Mouse (Mus musculus): ENCODE results near the gene Mrs2.

Mrs2 gene

GRCm38 (mm10) chr13:25019793-25020539 is at the start of gene Mrs2:
TSS of gene Mrs2 (minus strand) at chr13:25020379.
- peak; percentile 49 to 85 for DNase-seq (ENCODE audit: low spot score in 2 of 2)

GRCm38 (mm10) chr13:25069765-25070164 is 49.6 kb upstream of the Mrs2 start:
- DNase-seq (ENCODE audit: low spot score in 2 of 2), result no peak

- DNase-seq (ENCODE audit: low spot score in 2 of 2), result no peak
Observed at GRCm38 (mm10) chr13:25067183-25067582, 47.0 kb upstream of the Mrs2 start.

GRCm38 (mm10) chr13:25066659-25067058 is 46.5 kb upstream of the Mrs2 start:
- DNase-seq (ENCODE audit: low spot score in 2 of 2), result no peak

- peak in 1 of 2 experiments; percentile 4 for DNase-seq (ENCODE audit: low spot score in 2 of 2)
Observed at GRCm38 (mm10) chr13:25055873-25056667, 35.9 kb upstream of the Mrs2 start, which contains the start of gene Dcdc2a. TSS of gene Dcdc2a (plus strand) at chr13:25056004.

GRCm38 (mm10) chr13:25055111-25055554 is 35.0 kb upstream of the Mrs2 start:
- DNase-seq (ENCODE audit: low spot score in 2 of 2), result peak; percentile 38 to 79

GRCm38 (mm10) chr13:25052671-25053070 is 32.5 kb upstream of the Mrs2 start:
- no peak for DNase-seq (ENCODE audit: low spot score in 2 of 2)

- DNase-seq (ENCODE audit: low spot score in 2 of 2), result no peak
Observed at GRCm38 (mm10) chr13:25039488-25039887, 19.3 kb upstream of the Mrs2 start.

GRCm38 (mm10) chr13:25027114-25027425 is 6.9 kb upstream of the Mrs2 start:
- DNase-seq (ENCODE audit: low spot score in 2 of 2), result no peak

- DNase-seq (ENCODE audit: low spot score in 2 of 2), result no peak
Observed at GRCm38 (mm10) chr13:25026409-25027113, 6.4 kb upstream of the Mrs2 start.

GRCm38 (mm10) chr13:25024655-25025054 is 4.5 kb upstream of the Mrs2 start:
- peak in 1 of 2 experiments; percentile 12 for DNase-seq (ENCODE audit: low spot score in 2 of 2)

- no peak for DNase-seq (ENCODE audit: low spot score in 2 of 2)
Observed at GRCm38 (mm10) chr13:25023129-25023528, 3.0 kb upstream of the Mrs2 start.

- DNase-seq (ENCODE audit: low spot score in 2 of 2), result no peak
Observed at GRCm38 (mm10) chr13:25022386-25022785, 2.2 kb upstream of the Mrs2 start.

- no peak for DNase-seq (ENCODE audit: low spot score in 2 of 2)
Observed at GRCm38 (mm10) chr13:25020540-25020892, 337 bp upstream of the Mrs2 start.

- no peak for DNase-seq (ENCODE audit: low spot score in 2 of 2)
Observed at GRCm38 (mm10) chr13:25018316-25018715, 1.9 kb downstream of the Mrs2 start.

GRCm38 (mm10) chr13:25007115-25007514 is 13.1 kb downstream of the Mrs2 start:
- peak in 1 of 2 experiments; percentile 41 for DNase-seq (ENCODE audit: low spot score in 2 of 2)

GRCm38 (mm10) chr13:25002965-25003364 is 17.2 kb downstream of the Mrs2 start:
- no peak for DNase-seq (ENCODE audit: low spot score in 2 of 2)

GRCm38 (mm10) chr13:24999538-24999937 is 20.6 kb downstream of the Mrs2 start:
- DNase-seq (ENCODE audit: low spot score in 2 of 2), result no peak

- no peak for DNase-seq (ENCODE audit: low spot score in 2 of 2)
Observed at GRCm38 (mm10) chr13:24993160-24993559, 27.0 kb downstream of the Mrs2 start.

GRCm38 (mm10) chr13:24989006-24989405 is 31.2 kb downstream of the Mrs2 start:
- no peak for DNase-seq (ENCODE audit: low spot score in 2 of 2)

GRCm38 (mm10) chr13:24988391-24988790 is 31.8 kb downstream of the Mrs2 start:
- peak in 1 of 2 experiments; percentile 54 for DNase-seq (ENCODE audit: low spot score in 2 of 2)

GRCm38 (mm10) chr13:24985435-24985834 is 34.7 kb downstream of the Mrs2 start:
- DNase-seq (ENCODE audit: low spot score in 2 of 2), result peak; percentile 48 to 56
